Mouse (Mus musculus) liver, embryonic 14.5 days (tissue): ENCODE measurements around the gene Ubash3b.

ENCODE experiments used
- CTCF ChIP-seq: IDR thresholded peaks from 2 replicates; pipeline ENCODE4 v1.5.1; 2016; ENCODE audit warnings: antibody characterized with exemption, low read depth, control low read depth
- EP300 ChIP-seq: IDR thresholded peaks from 2 replicates; pipeline ENCODE4 v1.6.1; 2016; ENCODE audit warnings: antibody characterized with exemption, low read depth

- TF ChIP-seq CTCF: no peak
- TF ChIP-seq EP300: no peak
Observed at GRCm38 (mm10) chr9:41161413-41161812, at the start of gene Ubash3b.
